Mouse (Mus musculus): Measurements from ENCODE around the gene Otud7b.
"Not testable (repeated sequence)": the region's sequence is repeated elsewhere in the genome, so short reads cannot be mapped to it uniquely, and the experiment has no call there.

The Otud7b gene

DNA sequence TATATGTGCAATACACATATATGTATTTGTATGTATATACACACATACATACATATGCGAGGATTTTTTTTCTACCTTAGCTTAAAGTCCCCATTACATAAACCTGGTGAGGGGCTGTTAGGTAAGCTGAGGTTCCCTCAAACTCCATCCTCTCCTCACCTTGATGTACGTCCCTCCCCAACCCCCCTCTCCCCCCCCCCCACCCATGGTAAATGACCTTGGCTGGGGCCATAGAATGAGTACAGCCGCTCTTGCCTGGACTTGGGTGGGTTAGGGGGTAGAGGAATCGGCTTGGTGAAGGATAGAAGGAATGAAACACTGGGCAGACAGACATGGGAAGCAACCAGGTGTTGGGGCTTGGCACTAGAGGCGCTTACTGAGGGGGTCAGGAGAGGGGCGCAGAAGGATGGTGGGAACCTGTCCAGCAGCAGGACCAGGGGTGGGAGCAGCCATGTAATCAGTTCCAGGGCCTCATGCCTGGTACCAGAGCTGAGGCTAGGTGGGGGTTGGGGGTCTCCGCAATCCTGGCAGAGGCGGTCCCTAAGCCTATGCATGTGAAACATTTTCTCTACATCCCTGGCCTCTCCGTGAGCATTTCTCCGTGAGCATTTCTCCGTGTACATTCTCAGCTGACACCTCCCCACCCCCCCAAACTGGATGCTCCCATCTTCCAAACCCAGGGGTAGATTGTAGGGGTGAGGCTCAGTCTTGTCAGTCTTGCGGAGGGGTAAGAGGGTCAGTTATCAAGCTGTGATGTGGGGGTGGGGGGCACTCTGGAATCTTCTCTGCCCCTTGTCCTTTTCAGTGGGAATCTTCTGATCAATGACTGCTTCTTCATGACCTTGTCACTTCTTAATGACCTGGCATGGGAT, 77.4 kb downstream of the Otud7b start:
- no peak for DNase-seq

DNA sequence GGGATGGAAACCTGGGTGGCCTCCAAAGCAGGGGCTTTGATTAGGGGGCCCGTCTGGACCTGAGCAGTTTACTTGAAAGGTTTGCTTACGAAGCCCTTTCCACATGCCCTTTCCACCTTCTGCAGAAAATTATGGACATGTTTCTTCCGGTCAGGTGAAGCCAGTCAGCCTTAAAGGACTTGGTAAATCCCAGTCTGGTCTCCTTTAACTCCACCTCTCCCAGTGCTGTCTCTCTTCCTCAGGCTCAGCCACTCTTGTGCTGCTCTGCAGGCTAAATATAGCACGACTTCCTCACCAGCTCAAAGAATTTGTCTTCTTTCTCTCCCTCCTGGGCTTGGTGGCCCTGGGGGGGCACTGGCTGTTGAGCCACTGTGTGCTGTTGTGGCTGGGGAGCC, 78.1 kb downstream of the Otud7b start:
- no peak for DNase-seq

DNA sequence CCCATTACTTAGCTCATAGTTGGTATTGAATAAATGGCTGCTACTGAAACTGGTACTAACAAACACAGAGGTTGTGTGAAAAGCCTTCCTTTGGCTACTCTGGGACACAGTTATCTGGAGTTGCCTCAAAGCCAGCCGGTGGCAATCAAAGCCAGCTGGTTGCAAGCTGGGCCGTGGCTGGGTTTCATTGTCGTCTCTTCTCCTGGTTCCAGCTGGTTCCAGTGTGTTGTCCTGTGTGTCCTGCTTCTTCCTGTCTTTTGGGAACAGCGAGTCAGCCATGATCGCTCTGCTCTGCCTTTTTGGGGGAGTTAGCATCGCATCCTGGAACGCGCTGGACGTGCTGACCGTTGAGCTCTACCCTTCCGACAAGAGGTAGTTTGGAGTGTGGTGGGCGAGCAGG, 88.7 kb downstream of the Otud7b start:
- DNase-seq = no peak

DNA sequence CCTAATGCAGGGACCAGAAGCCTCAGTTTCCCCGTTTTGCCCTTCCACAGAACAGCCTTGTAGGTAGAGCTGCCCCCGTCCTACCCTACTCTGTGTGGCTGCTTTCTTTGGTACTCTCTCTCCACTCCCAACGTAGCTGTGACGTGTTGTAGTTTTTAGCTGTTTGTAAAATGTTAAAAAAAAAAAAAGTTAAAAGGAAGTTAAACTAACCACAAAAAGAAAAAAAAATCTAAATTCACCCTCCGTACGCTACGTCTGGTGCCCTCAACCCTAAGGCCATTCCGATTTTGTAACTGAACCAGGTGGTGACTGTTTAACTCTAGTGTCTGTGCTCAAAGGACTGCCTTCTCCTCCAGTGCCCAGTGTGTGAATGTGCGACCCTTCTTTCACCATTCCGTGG, 90.6 kb downstream of the Otud7b start:
- DNase-seq = no peak

DNA sequence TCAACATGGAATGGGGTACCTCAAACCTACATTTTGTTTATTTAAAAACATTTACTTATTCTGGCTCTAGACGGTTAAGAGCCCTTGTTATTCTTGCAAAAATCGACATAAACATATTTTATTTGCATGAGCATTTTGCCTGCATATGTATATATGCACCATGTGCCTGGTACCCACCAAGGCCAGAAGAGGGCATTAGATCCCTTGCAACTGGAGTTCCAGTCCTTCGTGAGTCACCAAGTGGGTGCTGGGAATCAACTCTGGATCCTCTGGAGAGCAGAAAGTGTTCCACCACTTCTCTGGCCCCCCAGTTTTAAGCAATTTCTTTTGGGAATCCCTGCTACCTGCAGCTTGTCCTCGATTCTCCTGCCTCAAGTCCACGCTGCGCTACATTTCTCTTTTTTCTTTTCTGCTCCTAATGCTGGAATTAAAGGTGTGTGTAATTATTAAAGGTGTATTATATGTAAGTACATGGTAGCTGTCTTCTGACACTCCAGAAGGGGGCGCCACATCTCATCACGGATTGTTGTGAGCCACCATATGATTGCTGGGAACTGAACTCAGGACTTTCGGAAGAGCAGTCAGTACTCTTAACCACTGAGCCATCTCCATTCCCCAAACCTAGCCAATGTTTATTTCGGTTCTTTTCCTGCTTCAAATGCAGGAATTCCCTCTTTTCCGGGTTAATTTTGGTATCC, 91.4 kb downstream of the Otud7b start:
- no peak for DNase-seq

DNA sequence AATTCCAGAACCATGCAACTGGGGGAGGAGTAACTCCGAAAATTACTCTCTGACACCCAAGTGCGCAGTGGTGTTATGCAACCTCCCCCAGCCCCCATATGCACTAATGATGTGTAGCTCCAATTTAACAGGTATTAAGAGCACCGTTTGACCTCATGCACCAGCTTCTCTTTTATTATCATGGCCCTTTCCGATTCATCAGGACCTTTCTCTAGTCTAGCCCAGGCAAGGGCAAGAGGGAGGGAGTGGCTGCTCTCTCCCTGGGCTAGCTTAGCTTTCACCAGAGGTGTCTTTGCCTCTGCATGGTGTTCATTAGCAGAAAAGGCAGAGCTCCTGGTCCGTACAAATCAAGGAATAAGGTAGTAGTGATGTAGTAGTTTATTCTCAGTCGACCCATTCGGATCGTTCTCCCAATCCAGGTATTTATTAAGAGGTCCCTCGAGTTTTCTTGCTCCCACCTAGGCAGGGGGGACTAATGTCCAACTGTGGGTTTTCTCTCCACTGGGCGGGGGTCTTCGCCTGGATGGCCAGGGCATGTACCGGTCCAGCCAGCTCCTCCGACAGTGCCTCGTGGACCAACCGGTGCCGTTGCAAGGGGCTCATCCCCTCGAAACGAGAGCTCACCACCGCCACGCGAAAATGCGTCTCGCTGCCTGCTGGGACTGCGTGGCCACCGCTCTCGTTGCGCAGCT, 92.3 kb downstream of the Otud7b start:
- DNase-seq = no peak

DNA sequence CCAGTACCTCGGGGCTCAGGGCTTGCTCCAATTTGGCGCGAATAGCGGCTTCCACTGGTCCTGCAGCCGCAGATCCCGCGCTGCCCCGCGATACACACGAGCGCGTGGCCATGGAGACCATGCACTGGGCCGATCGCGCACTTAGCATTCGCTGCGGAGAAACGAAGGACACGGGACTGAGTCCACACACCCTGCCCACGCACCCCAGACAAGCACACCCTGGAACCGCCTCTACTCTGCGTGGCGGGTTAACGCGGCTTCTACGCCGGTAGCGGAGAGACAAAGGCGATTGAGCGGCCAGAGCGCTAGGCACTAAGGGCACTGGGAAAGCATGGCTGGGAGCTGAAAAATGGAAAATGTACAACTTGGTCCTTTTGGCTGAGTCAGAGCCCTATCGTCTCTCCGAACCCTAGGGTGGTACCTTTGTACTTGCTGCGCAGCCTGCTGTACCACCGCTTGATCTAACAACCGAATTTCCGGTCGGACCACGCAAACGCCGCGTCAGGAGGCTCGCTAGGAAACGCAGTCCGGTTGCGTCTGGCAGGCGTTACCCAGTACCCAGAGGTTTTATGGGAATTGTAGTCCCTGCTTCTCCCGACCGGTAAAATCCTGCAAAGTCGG, 92.9 kb downstream of the Otud7b start:
- DNase-seq = peak; percentile 93

DNA sequence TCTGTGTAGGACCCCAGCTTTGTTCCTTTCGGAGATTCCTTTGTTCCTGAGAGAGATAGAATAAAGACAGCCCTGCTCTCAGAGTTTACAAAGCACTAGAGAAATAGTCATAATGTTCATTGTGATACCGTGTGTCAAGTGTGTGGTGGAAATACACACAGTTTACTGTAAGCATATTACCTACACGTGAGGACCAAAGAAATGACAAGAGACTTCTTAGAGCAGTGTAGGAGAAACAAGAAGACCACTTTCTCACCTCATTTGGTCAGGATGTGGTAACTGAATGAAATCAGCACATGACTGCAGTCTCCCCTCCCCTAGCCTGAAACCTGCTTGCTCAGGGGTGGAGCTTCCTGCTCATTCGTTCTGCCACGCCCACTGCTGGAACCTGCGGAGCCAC, 93.9 kb downstream of the Otud7b start:
- peak; percentile 59 for DNase-seq

DNA sequence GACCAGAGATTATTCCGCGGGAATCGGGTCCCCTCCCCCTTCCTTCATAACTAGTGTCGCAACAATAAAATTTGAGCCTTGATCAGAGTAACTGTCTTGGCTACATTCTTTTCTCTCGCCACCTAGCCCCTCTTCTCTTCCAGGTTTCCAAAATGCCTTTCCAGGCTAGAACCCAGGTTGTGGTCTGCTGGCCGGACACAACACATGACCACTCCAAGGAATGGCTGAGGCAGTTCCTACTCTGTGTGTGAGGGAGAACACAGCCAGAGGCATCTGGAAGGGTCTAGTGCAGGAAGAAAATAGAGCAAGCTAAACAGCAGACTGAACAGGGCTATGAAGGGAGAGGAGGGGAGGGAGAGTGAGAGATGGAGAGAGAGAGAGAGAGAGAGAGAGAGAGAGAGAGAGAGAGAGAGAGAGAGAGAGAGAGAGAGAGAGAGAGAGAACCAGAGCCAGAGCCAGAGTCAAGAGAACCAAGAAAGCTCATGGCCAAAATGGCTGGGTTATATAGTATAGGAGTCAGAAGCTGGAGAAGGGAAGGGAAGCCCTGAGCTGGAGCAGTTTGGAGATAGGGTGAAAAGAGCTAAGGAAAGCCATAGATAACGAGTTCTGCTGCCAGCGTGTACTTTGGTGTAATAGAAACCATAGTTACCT, 94.4 kb downstream of the Otud7b start:
- DNase-seq = not testable (repeated sequence)

DNA sequence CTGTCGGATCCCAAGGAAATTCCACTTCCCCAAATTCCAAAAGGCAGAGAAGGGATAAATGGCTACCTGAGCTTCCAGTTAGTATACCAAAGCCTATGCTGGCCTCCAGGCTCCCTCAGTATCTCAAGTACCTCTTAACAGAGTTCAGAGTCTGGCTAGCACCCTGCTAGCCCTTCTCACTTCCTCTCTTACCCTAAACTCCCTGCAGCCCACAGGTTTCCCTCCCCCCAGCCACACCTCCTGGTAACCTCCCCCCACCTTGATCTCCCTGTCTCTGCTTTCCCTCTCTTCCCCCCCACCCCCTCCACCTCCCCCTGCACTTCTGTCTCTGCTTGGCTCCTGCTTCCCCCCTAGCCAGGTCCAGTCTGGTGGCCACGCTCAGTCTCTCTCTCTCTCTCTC, 95.4 kb downstream of the Otud7b start:
- DNase-seq = no peak

DNA sequence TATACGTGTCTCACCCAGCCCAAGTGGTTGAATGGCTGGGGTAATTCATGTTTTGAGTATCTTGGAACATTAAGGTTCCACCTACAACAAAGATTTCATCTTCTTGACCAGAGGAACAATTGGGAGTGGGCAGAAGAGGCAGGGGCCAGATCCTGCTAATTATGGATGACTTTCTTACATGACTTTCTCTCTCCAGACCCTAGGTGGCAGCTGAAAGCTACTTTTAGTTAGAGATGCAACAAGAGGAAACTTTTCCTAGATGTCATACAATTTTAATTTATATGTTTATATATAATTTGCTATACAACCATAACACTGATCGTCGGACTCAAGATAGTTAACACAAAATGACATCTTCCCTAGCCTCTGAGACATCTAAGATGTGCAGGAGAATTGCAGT, 103.5 kb downstream of the Otud7b start:
- DNase-seq = no peak

DNA sequence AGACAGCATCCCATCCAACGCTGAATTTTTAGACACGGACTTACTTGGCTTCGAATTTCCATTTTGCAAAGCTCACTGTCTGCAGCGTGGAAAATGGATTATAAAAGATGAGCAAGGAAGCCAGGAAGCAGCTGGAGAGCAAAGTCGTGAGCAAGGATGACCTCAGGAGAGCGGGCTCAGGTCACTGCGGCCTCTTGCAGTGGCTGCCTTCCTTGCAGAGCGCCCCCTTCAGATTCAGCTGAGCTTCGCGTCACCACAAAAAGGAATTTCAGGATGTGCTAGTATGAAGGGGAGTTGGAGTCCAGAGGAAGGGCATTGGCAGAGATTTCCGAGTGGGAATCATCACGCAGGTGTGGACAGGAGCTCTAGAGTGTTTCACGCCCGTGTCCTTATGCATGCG, 104.9 kb downstream of the Otud7b start:
- DNase-seq = no peak

All from kidney, adult 9 months (tissue).